Mouse (Mus musculus): ENCODE results near the gene Cobl.

The Cobl gene

GRCm38 (mm10) chr11:12299701-12300446, 164.9 kb downstream of the Cobl start:
- no peak for DNase-seq

GRCm38 (mm10) chr11:12291654-12291935, 173.2 kb downstream of the Cobl start:
- DNase-seq: no peak

DNA sequence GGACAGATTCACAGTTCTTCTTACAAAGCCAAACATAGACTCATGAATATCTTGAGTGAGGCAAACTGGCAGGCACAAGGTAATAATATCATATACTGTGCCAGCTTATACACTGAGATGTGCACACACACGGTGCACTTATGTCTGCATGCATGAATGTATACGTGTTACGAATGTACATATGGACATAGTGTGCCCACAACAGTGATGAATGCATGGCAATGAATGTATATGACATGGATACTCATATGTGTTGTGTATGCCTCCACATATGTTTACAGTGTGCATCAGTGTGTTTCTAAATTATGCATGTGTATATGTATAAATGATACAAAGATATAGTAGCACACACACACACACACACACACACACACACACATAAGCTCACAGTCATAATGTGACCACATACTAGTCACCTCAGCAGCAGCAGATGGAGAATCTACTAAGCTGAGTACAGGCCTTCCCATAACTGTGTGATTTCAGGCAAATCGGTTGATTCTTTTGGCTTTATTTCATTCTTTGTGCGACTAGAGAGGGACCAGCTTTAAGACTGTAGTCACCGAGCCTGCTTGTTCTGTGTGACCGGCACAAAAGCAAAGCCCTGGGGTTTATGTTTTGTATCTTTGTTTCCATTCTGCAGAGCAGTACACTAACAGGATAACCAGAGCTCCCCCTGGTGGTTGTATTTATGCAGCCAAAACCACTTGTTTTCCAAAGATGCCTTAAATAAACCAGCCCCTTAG, 173.7 kb downstream of the Cobl start:
- peak in 1 of 2 experiments; percentile 62 for DNase-seq

DNA sequence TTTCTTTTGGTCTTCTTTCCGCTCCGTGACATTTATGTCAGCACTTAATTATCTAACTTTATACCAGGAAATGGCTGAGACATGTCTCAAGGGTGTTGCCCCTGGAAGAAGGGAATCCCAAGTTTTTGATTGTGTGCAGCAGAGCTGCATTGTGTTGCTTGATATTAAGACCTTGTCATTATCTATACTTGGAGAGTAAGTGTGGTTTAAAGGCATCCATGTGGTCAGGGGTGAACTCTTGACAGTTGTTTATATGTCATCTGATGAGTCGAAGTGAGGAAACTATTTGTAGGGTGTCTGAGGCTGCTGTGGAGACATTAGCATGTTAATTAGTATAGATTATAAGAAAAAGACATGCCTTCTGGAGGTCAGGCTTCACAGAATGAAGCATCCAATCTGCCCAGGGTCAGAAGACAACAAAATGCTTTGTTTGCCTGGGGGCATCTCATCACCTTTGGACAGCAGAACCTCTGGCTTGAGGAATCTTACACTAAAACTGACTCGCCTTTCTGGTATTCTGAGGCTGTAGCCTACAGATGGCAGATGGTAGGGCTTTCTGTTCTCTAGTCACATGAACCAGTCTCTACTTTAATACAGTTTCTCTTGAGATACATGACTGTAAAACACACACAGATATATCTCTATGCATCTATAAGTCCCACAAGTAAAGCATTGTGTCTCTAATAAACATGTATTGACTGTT, 179.3 kb downstream of the Cobl start:
- DNase-seq: no peak

DNA sequence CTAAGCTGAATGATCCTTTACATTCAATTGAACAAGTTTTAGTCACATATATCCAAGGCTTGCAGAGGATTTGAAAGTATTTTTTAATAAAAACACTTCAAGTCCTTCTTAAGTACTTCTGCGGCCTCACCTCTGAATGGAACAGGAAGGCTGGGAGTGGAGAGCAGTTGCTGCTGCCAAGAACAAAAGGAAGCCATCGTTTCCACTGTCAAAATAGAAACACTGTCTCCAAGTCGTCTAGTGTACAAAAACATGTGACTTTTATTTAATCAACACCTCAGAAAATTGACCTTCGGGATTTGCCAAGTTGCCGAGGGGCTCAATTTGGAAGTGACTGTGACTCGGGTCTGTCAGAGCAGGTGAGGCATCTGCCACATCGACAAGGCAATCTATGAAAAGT, 184.0 kb downstream of the Cobl start:
- no peak for DNase-seq

DNA sequence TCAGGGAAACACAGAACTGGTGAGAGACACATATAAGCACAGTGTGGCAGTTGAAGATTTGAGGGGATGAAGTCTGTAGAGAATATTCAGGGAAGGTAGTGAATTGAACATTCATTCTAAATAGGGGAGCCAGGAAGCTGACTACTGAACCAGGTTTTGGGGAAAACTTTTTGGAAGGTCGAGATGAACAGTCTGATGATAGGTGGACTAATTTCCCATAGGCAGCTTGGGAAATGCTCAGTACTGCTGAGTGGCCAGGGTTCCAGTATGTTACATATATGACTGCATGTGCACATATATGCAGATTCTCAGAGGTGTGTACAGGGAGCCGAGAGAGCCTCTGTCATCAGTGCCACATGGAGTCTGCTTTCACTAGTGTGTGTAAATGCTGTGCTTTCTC, 190.5 kb downstream of the Cobl start:
- no peak for DNase-seq

GRCm38 (mm10) chr11:12273726-12274125, 191.0 kb downstream of the Cobl start:
- no peak for DNase-seq

DNA sequence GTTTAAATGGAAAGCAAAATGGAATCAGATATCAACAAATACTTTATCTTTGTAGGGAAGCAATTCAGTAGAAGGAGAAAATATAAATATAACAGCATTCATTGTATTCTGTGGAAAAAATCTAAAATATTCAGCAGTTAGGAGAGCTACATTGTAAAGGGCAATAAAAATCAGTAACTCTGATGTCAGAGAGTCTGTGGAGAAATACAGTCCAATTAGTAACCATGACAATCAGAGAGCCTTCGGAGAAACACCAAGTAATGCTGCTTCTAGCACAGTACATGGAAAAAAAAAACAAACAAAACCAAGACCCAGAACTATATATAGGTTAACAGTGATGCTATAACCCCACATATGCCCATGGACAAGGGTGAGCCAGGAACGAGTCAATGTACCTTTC, 206.3 kb downstream of the Cobl start:
- DNase-seq: no peak

- DNase-seq: no peak
Measured at GRCm38 (mm10) chr11:12257324-12258118, 207.2 kb downstream of the Cobl start.

DNA sequence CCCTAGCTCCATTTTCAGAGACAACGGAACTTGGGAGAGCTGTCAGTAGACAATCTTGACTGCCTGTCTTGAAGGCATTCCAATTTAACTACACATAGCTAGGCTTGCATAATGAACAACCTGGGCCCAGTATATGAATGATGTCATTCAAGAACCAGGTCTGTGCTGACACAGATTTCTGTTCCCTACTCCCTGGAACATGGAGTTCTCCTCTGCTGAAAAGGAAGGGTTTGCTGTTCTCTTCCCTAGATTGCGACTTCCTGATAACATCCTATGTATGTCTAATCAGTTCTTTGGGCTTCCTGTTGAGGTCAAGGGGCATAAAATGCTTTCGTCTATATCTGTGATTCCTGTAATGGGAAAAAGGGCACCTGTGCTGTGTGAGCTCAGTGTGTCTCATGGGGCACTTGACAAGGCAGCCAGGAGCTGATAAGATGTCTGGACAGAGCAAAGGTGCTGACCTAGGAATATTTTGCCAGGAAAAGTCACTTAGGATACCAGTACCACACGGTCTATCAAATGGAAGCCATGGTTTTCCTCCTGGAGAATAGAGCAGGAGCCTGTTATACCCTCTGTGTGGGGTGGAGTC, 219.3 kb downstream of the Cobl start:
- no peak for DNase-seq

DNA sequence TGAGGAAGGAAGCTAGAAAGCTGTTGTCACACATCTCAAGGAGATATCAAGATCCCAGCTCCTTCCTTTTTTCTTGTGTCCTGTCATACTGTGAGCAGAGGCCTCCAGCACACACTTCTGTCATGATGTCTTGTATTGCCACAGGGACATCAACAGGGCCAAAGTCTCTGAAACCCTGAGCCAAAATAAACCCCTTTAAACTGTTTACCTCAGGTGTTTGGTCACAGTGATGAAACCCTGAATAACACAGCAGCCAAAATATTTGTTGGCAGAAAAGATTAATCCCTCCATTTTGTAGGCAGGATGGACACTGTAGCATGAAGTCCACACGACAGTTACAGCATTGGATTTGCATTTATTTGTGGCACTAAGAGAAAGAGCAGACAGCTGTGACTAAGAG, 228.4 kb downstream of the Cobl start:
- no peak for DNase-seq

DNA sequence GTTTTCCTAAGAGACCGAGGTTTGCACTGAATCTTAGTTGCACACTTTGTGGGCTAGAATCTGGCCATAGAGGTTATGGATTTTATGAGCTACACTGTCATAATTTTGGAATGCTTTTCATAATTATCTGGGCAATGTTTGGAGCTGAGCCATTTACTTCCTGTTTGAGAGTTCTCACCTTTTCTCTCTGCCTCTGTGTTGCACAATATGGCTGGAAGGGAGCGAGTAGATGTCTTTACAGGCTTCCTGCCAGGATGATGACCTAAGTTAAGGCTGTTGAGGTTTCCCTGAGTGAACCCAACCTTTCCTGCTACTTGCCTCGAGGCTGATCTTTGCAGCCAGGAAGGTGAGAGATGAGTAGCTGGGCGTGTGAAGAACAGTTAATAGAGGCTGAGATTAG, 229.9 kb downstream of the Cobl start:
- DNase-seq: no peak

DNA sequence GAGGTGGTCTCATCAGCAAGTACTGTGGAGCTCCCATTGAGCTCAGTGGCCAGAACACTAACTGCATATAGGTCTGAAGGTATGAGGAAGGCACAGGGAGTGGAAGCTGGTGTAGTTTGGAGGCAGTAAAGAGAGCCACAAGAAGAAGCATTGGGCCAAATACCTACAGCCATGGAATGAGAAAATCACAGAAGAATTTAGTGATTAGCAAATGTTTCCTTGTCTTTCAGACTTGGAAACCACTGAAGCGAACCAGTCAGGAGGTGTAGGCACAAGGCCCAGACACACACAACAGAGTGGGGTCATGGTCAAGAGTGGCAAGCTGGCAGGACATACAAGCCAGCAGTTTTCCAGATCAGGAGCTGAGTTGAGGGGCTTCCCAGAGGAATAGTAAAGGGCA, 230.6 kb downstream of the Cobl start:
- DNase-seq: peak in 1 of 2 experiments; percentile 24

GRCm38 (mm10) chr11:12232743-12233125, 232.0 kb downstream of the Cobl start:
- DNase-seq: no peak

GRCm38 (mm10) chr11:12232041-12232742, 232.6 kb downstream of the Cobl start:
- DNase-seq: peak; percentile 80 to 90

- peak; percentile 75 to 84 for DNase-seq
Measured at GRCm38 (mm10) chr11:12231481-12232035, 233.2 kb downstream of the Cobl start.

DNA sequence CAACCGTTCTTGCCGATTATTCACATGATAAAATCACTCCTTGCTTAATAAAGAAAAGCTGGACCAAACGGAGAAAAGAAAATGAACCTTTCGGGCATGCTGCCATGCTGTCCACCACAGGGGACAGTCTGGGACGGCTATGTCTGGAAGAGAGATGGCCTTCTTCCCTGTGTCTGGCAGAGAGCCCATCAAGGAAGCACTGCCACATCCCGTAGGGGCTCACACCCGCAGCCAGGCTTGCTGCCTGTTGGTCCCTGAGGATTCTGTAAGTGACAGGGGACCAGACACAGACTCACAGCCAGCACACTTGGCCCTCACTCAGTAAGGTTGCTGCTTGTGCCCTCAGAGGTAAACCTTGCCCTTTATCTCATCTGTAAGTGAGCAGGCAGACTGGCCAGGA, 235.3 kb downstream of the Cobl start:
- peak in 1 of 2 experiments; percentile 25 for DNase-seq

- DNase-seq: no peak
Measured at GRCm38 (mm10) chr11:12227343-12227742, 237.4 kb downstream of the Cobl start.

- no peak for DNase-seq
Measured at GRCm38 (mm10) chr11:12219594-12220530, 244.9 kb downstream of the Cobl start.

DNA sequence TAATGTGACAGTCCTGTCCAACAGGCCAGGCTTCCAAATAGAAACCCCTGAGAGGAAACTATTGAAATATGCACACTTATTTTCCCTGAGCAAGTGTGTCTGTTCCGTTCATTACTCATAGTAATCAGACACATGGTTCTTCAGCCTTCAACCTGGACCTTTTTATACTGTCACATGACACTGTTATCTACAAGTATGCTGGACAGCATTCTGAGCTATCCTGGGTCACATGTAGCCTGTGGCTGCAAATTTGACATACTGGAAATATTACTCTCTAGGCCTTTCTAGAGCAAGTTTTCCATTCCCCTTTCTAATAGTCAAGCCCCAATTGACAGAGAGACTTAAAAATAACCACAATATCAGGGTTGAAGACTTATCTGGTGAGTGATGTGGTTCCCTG, 247.9 kb downstream of the Cobl start:
- no peak for DNase-seq

DNA sequence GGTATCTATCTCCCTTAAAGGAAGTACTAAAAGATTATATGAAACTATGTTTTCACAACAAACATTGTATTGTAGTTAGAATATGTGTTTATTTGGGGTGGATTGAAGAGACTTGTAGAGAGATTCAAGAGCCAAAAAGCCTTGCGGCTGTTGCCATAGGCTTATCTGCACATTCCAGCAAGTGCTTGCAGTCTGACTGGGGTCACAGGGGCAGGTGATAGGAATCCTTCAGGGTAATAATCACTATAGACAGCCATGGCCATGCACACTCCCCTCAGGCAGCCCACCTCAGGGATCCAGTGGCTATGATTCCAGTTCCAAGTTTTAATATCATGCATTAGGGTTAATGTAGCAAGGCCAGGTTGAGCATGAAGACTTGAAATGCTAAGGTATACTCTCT, 249.2 kb downstream of the Cobl start:
- DNase-seq: no peak

Data from lung, postnatal 4 days (tissue).